Mouse (Mus musculus): ENCODE results near the gene Senp5. TPM values are rescaled to one million over a fixed set of nuclear protein-coding genes. Genes with fewer than 3 reads are reported as not detected.

Gene Senp5
- polyA plus RNA-seq, 1 experiment from 2014 or later, result 14.0 TPM

DNA sequence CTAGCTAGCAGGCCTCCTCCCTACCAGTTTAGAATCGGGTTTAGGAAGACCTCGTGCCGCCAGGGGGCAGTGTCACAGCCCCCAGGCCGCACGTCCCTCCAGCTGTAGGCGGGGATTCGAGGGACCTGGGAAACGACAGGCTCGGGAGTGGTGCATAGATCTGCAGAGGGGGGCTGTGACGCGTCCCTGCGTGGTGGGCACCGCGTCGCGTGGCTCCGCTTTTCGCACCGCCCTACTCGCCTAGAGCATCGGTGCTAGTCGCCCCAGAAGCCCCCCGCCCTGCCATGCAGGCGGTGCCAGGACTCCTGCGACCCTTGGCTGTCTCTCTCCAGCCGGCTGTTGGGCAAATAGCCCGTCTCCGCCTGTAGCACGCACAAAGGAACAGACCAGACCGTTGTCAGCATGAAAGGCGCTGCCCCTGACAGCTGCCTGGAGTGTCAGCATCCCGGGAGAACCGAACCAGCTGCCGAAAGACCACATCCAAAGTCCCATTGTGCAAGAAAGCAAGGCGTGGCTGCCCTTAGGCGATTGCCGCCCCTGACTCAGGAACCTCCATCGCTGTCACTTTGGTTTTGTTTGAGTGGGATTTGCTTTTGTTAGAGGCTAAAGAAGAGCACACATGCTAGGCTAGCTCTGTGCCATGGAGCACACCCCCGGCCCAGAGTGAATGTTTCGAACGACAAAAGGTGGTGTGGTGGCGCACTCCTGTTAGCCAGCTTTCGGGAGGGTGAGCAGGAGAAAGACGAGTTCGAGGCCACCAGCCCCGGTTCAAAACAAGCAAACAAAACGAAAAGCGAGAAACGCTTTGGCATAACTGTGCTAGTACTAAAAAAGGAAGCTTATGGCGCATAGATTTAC lies 70.0 kb downstream of the Senp5 start:
- ATAC-seq (ENCODE audit: low FRiP score, low TSS enrichment), result peak; percentile 85
- peaks cover 30% of the 10 kb centered on the region for H3K27me3 ChIP-seq (ENCODE audit: insufficient read depth, low read length)
- H3K4me2 ChIP-seq (replicated peaks; ENCODE audit: low read depth, low read length), result peak overlapping the region; percentile 67
- peak overlapping the region; percentile 53 for H3K4me3 ChIP-seq (ENCODE audit: low read length)
- peak overlapping the region; percentile 46 for H3K9ac ChIP-seq (replicated peaks; ENCODE audit: low read length)
- no peaks in the 10 kb centered on the region; the same call in 1 of the 2 replicates for H3K9me3 ChIP-seq (ENCODE audit: low read length)
- WGBS, result under 1% methylated on average over 50 of the region's 50 CpGs
- peaks cover 26% of the 10 kb centered on the region for H3K4me1 ChIP-seq (ENCODE audit: insufficient read depth, low read length)
- H3K36me3 ChIP-seq (ENCODE audit: insufficient read depth, low read length), result no peaks in the 10 kb centered on the region
- no peak overlapping the region for H3K27ac ChIP-seq (ENCODE audit: low read length)

DNA sequence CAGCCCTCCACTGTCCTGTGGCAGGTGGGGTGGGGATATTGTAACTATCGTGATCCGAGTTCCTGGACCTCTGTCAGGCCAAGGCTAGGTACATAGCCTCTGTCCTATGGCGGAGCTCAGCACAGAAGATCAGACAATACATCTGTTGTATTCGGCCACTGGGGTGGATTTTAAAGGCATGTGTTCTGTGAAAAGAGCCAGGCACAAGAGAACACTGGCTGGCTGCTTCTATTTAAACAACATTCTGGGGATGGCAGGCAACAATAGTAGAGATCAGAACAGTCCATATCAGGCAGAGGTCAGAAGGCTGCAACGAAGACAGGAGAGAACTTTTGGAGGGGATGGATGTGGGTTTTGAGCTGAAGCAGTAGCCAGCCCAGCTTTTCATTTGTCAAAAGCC lies 70.8 kb downstream of the Senp5 start:
- WGBS, result 61% methylated on average over 5 of the region's 5 CpGs
- Histone ChIP-seq H3K27ac (ENCODE audit: low read length) (no peak overlapping the region), H3K9me3 (ENCODE audit: low read length) (no peaks in the 10 kb centered on the region; the same call in 1 of the 2 replicates), H3K4me3 (ENCODE audit: low read length) (no peak overlapping the region), H3K36me3 (ENCODE audit: insufficient read depth, low read length) (no peaks in the 10 kb centered on the region), H3K9ac (replicated peaks; ENCODE audit: low read length) (0 out of 2 replicates have a peak overlapping the region, but pooled peaks have one; percentile 46), H3K4me1 (ENCODE audit: insufficient read depth, low read length) (peaks cover 26% of the 10 kb centered on the region), H3K27me3 (ENCODE audit: insufficient read depth, low read length) (peaks cover 30% of the 10 kb centered on the region), H3K4me2 (replicated peaks; ENCODE audit: low read depth, low read length) (peak overlapping the region; percentile 67)
- ATAC-seq (ENCODE audit: low FRiP score, low TSS enrichment), result no peak

DNA sequence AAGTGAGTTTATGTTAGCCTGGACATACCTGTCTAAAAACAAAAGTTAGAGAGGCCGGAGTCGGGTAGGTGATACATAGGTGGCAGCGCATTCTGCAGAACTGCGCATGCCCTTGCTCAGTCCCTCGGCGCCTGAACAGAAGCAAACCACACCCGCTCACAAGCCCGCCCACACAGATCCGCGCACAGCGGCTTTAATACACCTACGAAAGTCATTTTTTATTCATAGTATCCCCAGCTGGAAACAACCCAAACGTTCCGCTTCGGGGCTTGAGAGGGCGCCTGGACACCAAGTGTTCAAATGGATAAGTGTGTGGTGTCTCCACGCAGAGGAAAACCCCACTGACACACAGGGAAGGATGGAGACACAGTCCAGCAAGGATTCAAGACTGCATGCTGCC lies 71.8 kb downstream of the Senp5 start:
- no peak overlapping the region for H3K27ac ChIP-seq (ENCODE audit: low read length)
- H3K4me1 ChIP-seq (ENCODE audit: insufficient read depth, low read length), result peaks cover 26% of the 10 kb centered on the region
- WGBS, result 59% methylated on average over 17 of the region's 17 CpGs
- no peaks in the 10 kb centered on the region for H3K9me3 ChIP-seq (ENCODE audit: low read length)
- H3K4me2 ChIP-seq (replicated peaks; ENCODE audit: low read depth, low read length), result no peak overlapping the region
- H3K4me3 ChIP-seq (ENCODE audit: low read length), result no peak overlapping the region
- peaks cover 27% of the 10 kb centered on the region for H3K27me3 ChIP-seq (ENCODE audit: insufficient read depth, low read length)
- no peaks in the 10 kb centered on the region for H3K36me3 ChIP-seq (ENCODE audit: insufficient read depth, low read length)
- H3K9ac ChIP-seq (replicated peaks; ENCODE audit: low read length), result no peak overlapping the region
- ATAC-seq (ENCODE audit: low FRiP score, low TSS enrichment), result no peak

DNA sequence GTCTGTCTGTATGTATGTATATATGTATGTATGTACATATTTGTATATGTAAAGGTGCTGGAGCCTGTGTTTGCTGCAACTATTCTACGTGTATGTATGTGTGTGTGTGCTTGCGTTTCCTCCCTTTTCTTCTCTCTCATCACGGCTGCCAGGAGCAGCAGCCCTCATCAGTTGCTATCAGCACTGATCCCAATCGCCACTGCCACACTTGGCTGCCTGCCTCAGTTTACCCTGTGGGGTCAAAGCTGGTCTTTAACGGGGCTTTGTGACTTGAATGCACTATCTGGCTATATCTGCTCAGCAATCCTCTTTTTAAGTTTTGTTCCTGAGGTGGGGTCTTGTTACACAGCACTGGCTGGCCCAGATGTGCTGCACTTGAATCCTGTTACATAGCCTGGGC lies 75.7 kb downstream of the Senp5 start:
- no peak overlapping the region for H3K9ac ChIP-seq (replicated peaks; ENCODE audit: low read length)
- no peaks in the 10 kb centered on the region; the same call in 1 of the 2 replicates for H3K27me3 ChIP-seq (ENCODE audit: insufficient read depth, low read length)
- no peak overlapping the region for H3K4me3 ChIP-seq (ENCODE audit: low read length)
- 0 out of 2 replicates have a peak, but pooled peaks cover 4% of the 10 kb centered on the region for H3K4me1 ChIP-seq (ENCODE audit: insufficient read depth, low read length)
- H3K9me3 ChIP-seq (ENCODE audit: low read length), result no peaks in the 10 kb centered on the region
- H3K27ac ChIP-seq (ENCODE audit: low read length), result no peak overlapping the region
- no peaks in the 10 kb centered on the region for H3K36me3 ChIP-seq (ENCODE audit: insufficient read depth, low read length)
- no peak overlapping the region for H3K4me2 ChIP-seq (replicated peaks; ENCODE audit: low read depth, low read length)
- no peak for ATAC-seq (ENCODE audit: low FRiP score, low TSS enrichment)
- WGBS, result 80% methylated on average over 5 of the region's 5 CpGs

DNA sequence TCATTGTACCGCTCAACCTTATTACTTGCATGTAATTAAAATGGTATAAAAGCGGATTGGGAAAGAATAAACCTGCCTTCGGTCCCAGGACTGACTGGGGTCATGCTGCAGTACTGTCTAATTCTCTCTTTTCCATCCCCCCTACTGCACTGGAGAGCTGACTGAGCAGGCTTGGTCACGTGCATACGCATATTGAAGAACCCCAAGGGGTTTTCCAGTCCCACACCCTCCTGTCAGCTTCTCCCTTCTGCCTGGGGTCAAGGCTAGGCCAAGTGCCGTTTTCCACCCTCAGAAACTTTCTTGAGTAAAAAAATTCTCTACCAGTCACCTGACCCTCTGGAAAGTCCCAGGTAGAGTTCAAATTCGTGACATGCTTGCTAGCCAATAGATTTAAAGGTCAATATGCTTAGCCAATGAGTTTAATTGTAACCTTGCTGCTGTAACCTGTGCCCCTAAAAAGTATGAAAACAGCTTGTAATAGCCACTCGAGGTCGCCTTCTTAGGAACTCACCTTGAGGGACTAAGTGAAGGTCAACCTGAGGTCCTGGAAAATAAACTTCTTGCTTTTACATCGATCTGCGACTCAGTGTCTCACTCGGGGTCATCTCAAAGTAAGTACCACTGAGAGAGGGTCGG lies 76.4 kb downstream of the Senp5 start:
- peak overlapping the region; percentile 27; the same call in 1 of the 2 replicates for H3K27ac ChIP-seq (ENCODE audit: low read length)
- no peak; the same call in 1 of the 2 replicates for ATAC-seq (ENCODE audit: low FRiP score, low TSS enrichment)
- H3K4me3 ChIP-seq (ENCODE audit: low read length), result no peak overlapping the region
- H3K27me3 ChIP-seq (ENCODE audit: insufficient read depth, low read length), result no peaks in the 10 kb centered on the region
- 72% methylated on average over 13 of the region's 13 CpGs for WGBS
- H3K36me3 ChIP-seq (ENCODE audit: insufficient read depth, low read length), result no peaks in the 10 kb centered on the region
- no peak overlapping the region for H3K4me2 ChIP-seq (replicated peaks; ENCODE audit: low read depth, low read length)
- no peaks in the 10 kb centered on the region for H3K9me3 ChIP-seq (ENCODE audit: low read length)
- H3K9ac ChIP-seq (replicated peaks; ENCODE audit: low read length), result no peak overlapping the region
- 0 out of 2 replicates have a peak, but pooled peaks cover 4% of the 10 kb centered on the region for H3K4me1 ChIP-seq (ENCODE audit: insufficient read depth, low read length)

DNA sequence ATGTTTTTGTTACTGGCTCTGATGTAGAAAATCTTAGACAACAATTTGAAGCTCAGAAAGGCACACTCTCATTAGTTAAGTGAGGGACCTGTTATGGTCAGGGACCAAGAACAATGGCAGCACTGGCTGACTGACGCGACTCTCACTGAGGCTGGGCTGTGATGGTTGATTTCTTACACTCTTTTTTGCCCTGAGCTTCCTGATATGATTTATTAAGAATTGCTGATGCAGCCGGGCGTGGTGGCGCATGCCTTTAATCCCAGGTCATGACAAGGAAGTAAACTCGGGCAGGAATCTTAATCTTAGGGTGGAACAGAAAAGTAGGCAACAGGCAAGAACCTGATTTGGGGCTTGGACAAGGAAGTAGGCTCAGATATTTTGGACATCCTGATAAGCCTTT lies 77.0 kb downstream of the Senp5 start:
- no peak for ATAC-seq (ENCODE audit: low FRiP score, low TSS enrichment)
- H3K9me3 ChIP-seq (ENCODE audit: low read length), result no peaks in the 10 kb centered on the region
- H3K4me2 ChIP-seq (replicated peaks; ENCODE audit: low read depth, low read length), result no peak overlapping the region
- H3K4me3 ChIP-seq (ENCODE audit: low read length), result no peak overlapping the region
- H3K4me1 ChIP-seq (ENCODE audit: insufficient read depth, low read length), result 0 out of 2 replicates have a peak, but pooled peaks cover 4% of the 10 kb centered on the region
- H3K27ac ChIP-seq (ENCODE audit: low read length), result peak overlapping the region; percentile 27; the same call in 1 of the 2 replicates
- H3K36me3 ChIP-seq (ENCODE audit: insufficient read depth, low read length), result no peaks in the 10 kb centered on the region
- no peaks in the 10 kb centered on the region for H3K27me3 ChIP-seq (ENCODE audit: insufficient read depth, low read length)
- H3K9ac ChIP-seq (replicated peaks; ENCODE audit: low read length), result no peak overlapping the region
- 71% methylated on average over 6 of the region's 6 CpGs for WGBS

DNA sequence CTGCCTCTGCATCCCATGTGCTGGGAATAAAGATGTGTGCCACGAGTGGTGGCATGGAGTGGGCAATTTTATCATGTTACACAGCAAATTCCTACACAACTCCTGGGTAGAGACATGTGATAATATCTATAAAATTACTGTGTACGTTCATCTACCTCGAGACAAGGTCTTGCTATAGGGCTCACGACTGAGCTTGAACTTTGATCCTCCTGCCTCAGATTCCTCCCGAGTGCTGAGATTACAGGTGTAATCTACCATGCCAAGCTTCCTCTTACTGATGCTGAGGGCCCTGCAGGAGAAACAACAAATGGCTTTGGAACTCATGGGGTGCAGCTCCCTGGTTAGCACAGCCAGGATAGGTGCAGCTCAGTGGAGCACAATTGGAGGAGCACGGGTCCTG lies 78.7 kb downstream of the Senp5 start:
- WGBS, result 79% methylated on average over 6 of the region's 6 CpGs
- no peak for ATAC-seq (ENCODE audit: low FRiP score, low TSS enrichment)
- H3K27ac ChIP-seq (ENCODE audit: low read length), result no peak overlapping the region

DNA sequence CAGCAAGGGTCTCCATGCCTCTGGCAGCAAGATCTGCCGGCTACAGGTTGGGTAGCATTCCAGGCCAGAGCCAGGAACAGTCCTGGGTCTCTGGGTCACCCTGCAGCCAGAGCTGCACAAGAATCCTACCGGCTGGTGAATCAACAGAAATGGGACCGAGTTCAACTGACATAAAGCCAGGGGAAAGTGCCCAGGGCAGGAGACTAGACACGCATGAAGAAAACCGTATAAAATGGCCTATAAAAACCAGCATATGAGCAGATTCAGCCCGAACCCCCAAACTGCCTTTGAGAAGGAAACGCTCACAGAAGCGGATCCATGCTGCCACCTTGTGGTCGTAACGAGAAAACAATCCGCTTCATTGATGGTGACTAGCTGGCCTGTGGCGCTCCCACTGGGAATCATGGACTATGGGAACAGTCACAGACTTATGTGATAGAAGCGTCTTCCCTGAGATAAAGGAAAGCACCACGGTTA lies 84.8 kb downstream of the Senp5 start:
- Histone ChIP-seq H3K36me3 (ENCODE audit: insufficient read depth, low read length) (no peaks in the 10 kb centered on the region), H3K4me3 (ENCODE audit: low read length) (peak overlapping the region; percentile 25), H3K9me3 (ENCODE audit: low read length) (no peaks in the 10 kb centered on the region), H3K27me3 (ENCODE audit: insufficient read depth, low read length) (no peaks in the 10 kb centered on the region), H3K27ac (ENCODE audit: low read length) (no peak overlapping the region), H3K4me2 (replicated peaks; ENCODE audit: low read depth, low read length) (peak overlapping the region; percentile 44), H3K4me1 (ENCODE audit: insufficient read depth, low read length) (peaks cover 4% of the 10 kb centered on the region; the same call in 1 of the 2 replicates), H3K9ac (replicated peaks; ENCODE audit: low read length) (peak overlapping the region; percentile 59)
- peak; percentile 53; the same call in 1 of the 2 replicates for ATAC-seq (ENCODE audit: low FRiP score, low TSS enrichment)
- WGBS, result 5% methylated on average over 14 of the region's 14 CpGs

More for the DNA sequence above, 78.7 kb downstream of the Senp5 start:
- H3K27me3 ChIP-seq (ENCODE audit: insufficient read depth, low read length), result no peaks in the 10 kb centered on the region
- no peaks in the 10 kb centered on the region for H3K36me3 ChIP-seq (ENCODE audit: insufficient read depth, low read length)
- 0 out of 2 replicates have a peak, but pooled peaks cover 4% of the 10 kb centered on the region for H3K4me1 ChIP-seq (ENCODE audit: insufficient read depth, low read length)
- no peaks in the 10 kb centered on the region for H3K9me3 ChIP-seq (ENCODE audit: low read length)
- H3K4me3 ChIP-seq (ENCODE audit: low read length), result no peak overlapping the region
- H3K9ac ChIP-seq (replicated peaks; ENCODE audit: low read length), result no peak overlapping the region
- H3K4me2 ChIP-seq (replicated peaks; ENCODE audit: low read depth, low read length), result no peak overlapping the region

DNA sequence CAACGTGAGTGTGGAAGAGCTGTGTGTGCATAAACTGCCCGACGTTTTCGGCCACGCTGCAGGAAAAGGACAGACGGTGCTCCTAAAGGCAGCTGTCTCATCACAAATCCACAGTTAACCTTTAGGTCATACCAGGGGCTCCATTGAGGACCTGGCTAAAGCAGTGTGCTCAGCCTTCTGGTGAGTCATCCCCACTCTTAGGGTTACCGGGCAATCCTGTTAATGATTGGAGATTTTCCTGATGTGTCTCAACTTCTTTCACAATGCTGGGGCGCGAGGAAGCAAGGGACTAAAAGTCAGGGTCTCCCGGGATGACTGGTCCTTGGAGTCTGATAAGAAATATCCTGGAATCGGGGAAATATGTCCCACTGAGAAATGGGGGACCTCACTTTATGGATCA lies 85.3 kb downstream of the Senp5 start:
- Histone ChIP-seq H3K4me2 (replicated peaks; ENCODE audit: low read depth, low read length) (peak overlapping the region; percentile 44), H3K9ac (replicated peaks; ENCODE audit: low read length) (no peak overlapping the region; the same call in 1 of the 2 replicates)
- 63% methylated on average over 11 of the region's 11 CpGs for WGBS

More for the DNA sequence above, 85.3 kb downstream of the Senp5 start:
- Histone ChIP-seq H3K4me1 (ENCODE audit: insufficient read depth, low read length) (peaks cover 4% of the 10 kb centered on the region; the same call in 1 of the 2 replicates), H3K4me3 (ENCODE audit: low read length) (no peak overlapping the region; the same call in 1 of the 2 replicates), H3K27ac (ENCODE audit: low read length) (no peak overlapping the region), H3K36me3 (ENCODE audit: insufficient read depth, low read length) (no peaks in the 10 kb centered on the region), H3K27me3 (ENCODE audit: insufficient read depth, low read length) (no peaks in the 10 kb centered on the region), H3K9me3 (ENCODE audit: low read length) (no peaks in the 10 kb centered on the region)
- peak; percentile 68 for ATAC-seq (ENCODE audit: low FRiP score, low TSS enrichment)
